Mouse (Mus musculus): ENCODE results near the gene Nlgn1. TPM values are rescaled to one million over a fixed set of nuclear protein-coding genes. Genes with fewer than 3 reads are reported as not detected.

Nlgn1 gene
- polyA plus RNA-seq, 1 experiment = 0.16 TPM

DNA sequence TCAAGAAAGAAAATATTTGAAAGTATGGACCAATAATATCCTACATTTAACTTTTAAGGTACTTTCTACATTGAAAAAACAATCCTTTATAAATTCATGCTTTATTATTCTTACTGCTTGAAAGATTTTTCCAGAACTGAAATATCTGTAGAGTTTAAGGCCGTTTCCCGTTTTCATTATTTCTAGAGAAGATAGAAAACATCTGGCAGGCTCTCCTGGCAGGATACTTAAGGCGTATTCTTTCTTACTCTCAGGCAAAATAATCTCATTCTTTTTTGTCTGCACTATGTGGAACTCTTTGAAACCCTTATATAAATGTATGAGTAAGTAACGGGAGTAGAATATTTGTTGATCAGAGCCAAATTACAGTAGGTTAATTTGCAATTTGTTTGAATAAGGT, 882.9 kb downstream of the Nlgn1 start:
- DNase-seq (ENCODE audit: low read depth, low spot score) = no peak
- WGBS = 69% methylated on average over 4 of the region's 4 CpGs

DNA sequence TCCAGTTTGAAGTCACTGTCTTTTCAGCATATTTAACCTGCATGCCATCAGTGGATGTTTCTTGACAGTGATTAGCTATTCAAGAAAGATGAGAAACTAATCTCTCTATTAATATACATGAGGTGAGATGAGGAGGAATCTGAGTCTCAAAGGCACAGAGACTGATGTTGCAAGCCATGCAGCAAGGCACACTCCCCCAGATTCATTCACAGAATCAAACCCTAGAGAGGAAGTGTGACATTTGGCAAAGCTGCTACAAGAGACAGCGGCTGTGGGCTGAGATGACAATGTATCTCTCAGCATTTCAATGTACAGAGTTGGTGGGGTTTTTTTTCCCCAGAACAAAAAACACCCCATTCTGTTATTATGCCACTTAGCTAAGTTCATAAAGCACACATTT, 885.1 kb downstream of the Nlgn1 start:
- DNase-seq (ENCODE audit: low read depth, low spot score) = no peak
- WGBS = 70% methylated on average over 1 of the region's 1 CpGs

GRCm38 (mm10) chr3:25443657-25444056, 888.6 kb downstream of the Nlgn1 start:
- no peak for DNase-seq (ENCODE audit: low read depth, low spot score)
- WGBS = 65% methylated on average over 3 of the region's 3 CpGs

DNA sequence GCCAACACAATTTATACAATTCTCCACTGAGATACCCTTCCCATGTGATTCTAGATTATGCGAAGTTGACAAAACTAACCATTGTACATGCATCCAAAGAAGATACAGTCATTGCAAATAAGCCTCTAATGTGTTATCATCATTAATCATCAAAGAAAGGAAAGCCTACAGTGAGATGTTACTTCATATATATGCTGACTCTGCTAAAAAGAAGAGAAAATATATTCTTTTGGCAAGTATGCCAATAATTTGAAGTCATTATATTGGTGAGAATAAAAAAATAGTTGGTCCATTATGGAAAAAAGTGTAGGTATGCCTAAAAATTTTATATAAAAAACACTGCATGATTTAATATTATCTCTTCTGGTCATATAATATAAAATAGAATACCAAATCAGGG, 889.6 kb downstream of the Nlgn1 start:
- 84% methylated on average over 1 of the region's 1 CpGs for WGBS
- no peak for DNase-seq (ENCODE audit: low read depth, low spot score)

DNA sequence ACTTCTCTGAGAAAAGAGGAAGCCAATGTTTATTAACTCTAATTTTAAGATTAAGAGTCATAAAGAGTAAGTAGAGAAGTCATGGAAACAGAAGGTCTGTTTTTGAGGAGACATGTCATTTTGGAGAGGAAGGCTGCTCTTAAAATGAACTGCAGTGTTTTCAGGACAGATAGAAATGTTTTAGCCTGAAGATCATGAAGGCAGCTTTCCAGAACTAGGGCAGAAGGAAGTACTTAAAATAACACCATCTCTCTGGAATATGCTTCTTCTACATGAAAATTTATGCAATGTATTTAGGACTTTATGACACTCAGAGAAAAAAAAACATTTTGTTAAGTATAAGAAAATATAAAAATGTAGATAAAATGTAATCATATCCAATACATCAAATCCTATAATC, 905.3 kb downstream of the Nlgn1 start:
- DNase-seq (ENCODE audit: low read depth, low spot score) = no peak

- no peak for DNase-seq (ENCODE audit: low read depth, low spot score)
- WGBS = 77% methylated on average over 4 of the region's 4 CpGs
These were observed 920.3 kb downstream of the Nlgn1 start for GRCm38 (mm10) chr3:25412003-25412402.
